Mouse (Mus musculus): Measurements from ENCODE around the gene Vgf.

The Vgf gene

DNA sequence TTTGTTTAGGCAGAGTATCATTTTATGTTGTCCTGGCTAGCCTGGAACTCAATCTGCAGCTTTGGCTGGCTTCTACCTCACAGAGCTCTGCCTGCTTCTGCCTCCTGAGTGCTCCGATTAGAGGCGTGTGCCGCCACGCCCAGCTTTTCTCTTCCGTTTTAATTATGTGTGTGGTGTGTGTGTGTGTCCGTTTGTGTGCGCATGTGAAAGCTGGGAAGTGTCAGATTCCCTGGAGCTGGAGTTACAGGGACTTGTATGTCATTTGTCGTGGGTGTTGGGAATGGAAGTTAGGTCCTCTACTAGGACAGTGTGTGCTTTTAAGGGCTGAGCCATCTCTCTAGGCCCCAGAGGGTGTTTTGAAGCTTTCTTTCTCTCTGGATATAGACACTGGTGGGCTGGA, 46.9 kb downstream of the Vgf start:
- DNase-seq, result peak; percentile 92

DNA sequence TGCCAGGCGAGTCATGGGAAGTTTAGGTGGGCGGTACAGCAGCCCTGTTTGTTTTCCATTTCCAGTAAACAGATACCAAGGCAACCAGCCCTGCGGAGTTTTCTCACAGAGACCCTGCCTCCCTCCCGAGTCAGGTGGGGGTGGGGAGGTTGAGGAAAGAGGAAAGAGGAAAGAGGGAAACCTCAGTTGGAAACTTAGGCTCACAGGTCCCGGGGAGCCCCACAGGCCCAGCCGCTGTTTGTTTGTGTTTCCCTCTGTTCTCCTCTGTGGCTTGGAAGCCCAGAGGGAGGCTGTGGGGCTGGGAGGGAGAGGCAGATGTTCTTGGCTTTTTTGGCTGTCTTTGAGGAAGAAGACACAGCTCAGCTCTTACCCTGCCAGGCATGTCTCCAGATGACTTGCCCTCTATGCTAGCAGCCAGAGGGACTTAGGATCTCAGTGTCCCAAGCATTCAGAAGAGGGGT, 48.0 kb downstream of the Vgf start:
- DNase-seq, result peak; percentile 98

DNA sequence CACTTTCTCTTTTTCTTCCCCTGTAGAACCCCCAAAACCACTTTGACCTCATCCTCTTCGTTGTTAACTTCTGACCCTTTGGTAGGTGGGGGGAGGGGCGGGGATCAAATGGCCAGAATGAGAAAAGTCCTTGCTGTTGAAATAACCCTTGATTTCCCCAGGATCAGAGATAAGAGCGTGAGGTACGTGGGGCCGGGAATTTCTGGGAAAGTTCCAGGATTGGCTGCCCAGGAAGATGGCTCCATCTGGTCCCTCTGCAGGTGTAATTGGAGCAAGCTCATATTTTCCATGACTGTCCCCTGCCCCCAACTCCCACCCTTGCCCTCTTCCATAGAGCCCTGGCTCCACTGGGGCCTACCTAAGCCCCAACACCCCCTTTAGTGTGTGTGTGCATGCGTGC, 49.5 kb downstream of the Vgf start:
- DNase-seq, result no peak

DNA sequence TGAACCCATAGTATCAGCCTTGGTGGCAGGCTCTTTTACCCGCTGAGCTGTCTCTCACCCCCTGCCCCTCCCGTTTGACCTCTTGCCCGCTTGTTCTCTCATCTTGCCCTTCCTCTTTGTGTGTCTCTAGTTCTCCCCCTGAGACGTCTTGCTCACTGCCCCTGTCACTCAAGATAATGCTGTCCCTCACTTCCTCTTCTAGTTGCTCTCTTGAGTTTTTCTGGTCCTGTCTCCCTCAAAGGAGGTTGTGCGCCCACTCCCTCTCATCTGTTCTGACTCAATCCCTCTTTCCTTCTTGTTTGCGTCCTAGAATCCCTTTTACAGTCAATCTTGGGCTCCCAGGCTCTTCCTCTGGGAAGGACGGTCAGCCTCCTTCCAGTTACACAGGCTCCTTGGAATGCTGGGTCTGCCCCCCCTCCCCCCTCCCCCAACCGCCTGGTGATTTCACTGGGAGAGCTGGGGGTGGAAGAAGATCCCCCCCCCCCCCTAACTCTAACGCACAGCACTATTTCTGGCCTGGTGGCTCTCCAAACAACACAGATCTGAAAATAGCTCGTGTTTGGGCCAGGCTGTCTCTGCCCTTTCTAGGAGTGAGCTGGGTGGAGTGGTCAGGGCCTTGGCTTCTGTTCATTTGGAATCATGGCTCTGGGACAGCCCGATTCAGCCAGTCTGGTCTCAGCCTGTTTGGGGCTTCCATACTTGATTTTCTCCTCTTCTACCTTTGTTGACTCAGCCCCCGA, 50.2 kb downstream of the Vgf start:
- peak; percentile 98 for DNase-seq

DNA sequence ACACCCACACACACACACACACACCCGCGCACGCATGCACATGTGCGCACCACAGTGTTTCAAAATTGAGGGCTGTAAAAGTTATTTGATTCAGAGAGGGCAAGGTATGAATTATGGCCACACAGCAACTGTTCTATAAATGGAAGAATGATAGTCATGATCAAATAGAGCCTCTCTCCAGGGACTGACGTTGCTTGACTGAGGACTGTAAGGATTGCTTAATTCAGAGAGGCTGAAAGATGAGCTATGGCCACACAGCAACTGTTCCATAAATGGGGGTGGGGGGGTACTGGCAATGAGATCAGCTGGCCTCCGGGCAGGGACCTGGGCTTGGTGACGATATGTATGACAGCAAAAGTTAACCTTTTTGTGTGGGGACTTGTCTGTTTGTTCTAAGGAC, 51.0 kb downstream of the Vgf start:
- DNase-seq, result peak; percentile 86

DNA sequence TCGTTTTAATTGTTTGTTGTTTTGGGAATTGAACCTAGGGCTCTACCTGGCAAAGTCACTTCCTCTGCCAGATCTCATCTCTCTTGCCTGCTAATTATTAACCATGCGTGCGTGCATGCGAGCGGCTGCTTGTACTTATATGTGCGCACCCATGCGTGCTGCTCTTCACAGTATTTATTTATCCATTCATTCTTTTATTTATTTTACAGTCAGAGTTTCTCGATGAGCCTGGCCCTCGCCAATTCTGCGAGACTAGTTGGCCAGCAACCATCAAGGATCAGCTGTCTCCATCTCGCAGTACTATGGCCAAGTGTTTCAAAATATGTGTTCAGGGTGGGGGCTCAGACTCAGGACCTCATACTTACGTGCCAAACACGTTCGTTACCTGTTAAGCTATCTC, 51.8 kb downstream of the Vgf start:
- peak; percentile 94 for DNase-seq

DNA sequence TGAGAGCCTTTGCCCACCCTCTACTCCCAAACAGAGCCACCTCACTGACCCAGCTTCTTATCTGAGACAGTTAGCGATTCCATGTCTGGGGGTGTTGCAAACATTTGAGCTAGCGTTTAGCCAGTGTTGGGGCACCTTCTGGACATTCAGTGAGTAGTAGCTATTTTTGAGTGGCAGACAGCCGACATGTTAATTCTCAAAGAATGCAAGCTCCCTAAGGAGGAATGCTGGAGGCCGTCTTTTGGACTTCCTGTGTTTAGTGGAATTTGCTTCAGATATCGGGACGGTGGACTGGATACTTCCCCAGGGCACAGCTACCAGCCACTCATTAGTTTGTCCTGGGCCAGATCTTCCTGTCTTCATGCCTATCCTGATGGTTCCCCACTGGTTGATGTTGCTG, 52.4 kb downstream of the Vgf start:
- DNase-seq, result peak; percentile 93

DNA sequence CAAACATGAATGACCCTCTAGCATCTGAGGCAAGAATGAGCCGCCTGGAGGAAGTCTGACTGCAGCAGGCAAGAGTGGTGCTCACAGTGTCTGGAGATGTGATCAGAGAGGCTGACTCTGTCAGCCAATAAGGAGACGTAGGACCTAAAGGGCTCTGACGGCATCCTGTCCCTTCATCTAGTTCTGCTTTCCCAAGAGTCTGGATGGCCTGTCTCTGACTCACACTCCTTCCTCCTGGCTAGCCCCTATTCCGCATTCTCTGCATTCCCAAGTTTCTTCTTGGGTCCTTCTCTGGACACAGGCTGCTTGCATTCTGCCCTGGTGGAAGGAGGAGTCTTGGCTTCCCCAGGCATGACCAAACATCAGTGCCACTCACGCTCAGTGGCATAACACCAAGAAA, 53.7 kb downstream of the Vgf start:
- DNase-seq, result peak; percentile 98
